Mouse (Mus musculus) heart, adult 2 months (tissue): ENCODE measurements around the gene Trim58. TPM values are rescaled to one million over a fixed set of nuclear protein-coding genes. Genes with fewer than 3 reads are reported as not detected.

ENCODE experiments used
- DNase-seq, 2 experiments: peaks; one replicate each; pipeline ENCODE4 v3.0.0; 2021
- H3K27ac ChIP-seq: fragments of 200-600 bp; 2 replicates; pipeline ENCODE4 v1.8.1; 2022
- H3K27me3 ChIP-seq: fragments of 200-500 bp; 2 replicates; pipeline ENCODE4 v1.6.1; 2012; ENCODE audit warnings: mild to moderate bottlenecking, low read length, inconsistent platforms, mixed read lengths; ENCODE audit not compliant: control insufficient read depth, insufficient read depth
- H3K36me3 ChIP-seq: fragments of 200-500 bp; 2 replicates; pipeline ENCODE4 v1.6.1; 2012; ENCODE audit warnings: low read length, inconsistent platforms; ENCODE audit not compliant: control insufficient read depth, insufficient read depth
- H3K4me1 ChIP-seq: fragments of 200-500 bp; 2 replicates; pipeline ENCODE4 v1.6.1; 2011; ENCODE audit warnings: low read length; ENCODE audit not compliant: control insufficient read depth, insufficient read depth
- H3K4me3 ChIP-seq: fragments of 200-600 bp; 2 replicates; pipeline ENCODE4 v1.8.1; 2022
- H3K79me2 ChIP-seq: fragments of 200-500 bp; replicated peaks from 2 replicates; pipeline ENCODE4 v1.6.1; 2012; ENCODE audit warnings: mild to moderate bottlenecking, inconsistent platforms, low read length, moderate library complexity, mixed read lengths; ENCODE audit not compliant: control insufficient read depth, insufficient read depth
- H3K9ac ChIP-seq: fragments of 200-500 bp; 2 replicates; pipeline ENCODE4 v1.6.1; 2012; ENCODE audit warnings: low read depth, mild to moderate bottlenecking, control low read depth, inconsistent platforms, low read length, mixed read lengths
- CTCF ChIP-seq: fragments of 200-600 bp; IDR thresholded peaks from 2 replicates; pipeline ENCODE4 v1.8.1; 2022; ENCODE audit warnings: antibody characterized with exemption, mild to moderate bottlenecking, moderate library complexity
- EP300 ChIP-seq: fragments of 200-500 bp; IDR thresholded peaks from 2 replicates; pipeline ENCODE4 v1.6.1; 2011; ENCODE audit warnings: low read depth, low read length, control low read depth; ENCODE audit not compliant: insufficient read depth
- POLR2A ChIP-seq: fragments of 200-500 bp; IDR thresholded peaks from 2 replicates; pipeline ENCODE4 v1.6.1; 2011; ENCODE audit warnings: mild to moderate bottlenecking, low read depth, low read length, control low read depth; ENCODE audit not compliant: insufficient read depth
- WGBS: fragments of 180-500 bp; shearing (Covaris S2); methylation state at CpG from one replicate; pipeline ENCODE4 v1.1.7; 2018; 5-methylcytosine and 5-hydroxymethylcytosine counted together
- intact Hi-C: fragments of 180-260 bp; cut with DNase I; formaldehyde crosslinking; loops from one replicate; pipeline ENCODE4 v1.15.1; 2025
- long read RNA-seq: library from polyadenylated mRNA; stranded (forward); transcript quantifications from one replicate; pipeline ENCODE4 v2.0.0, GENCODE M21; 2021
- polyA plus RNA-seq: library from polyadenylated mRNA; depleted of rRNA; stranded (reverse); fragments of >200 nt; gene quantifications from 2 replicates; pipeline ENCODE4 v1.2.3, GENCODE M21; 2012; rRNA removed
- total RNA-seq, 2 experiments: library from RNA; stranded (reverse); gene quantifications; 2 replicates each; pipeline ENCODE4 v1.2.3; 2021

The Trim58 gene
- total RNA-seq, result under 1 TPM in 1 of 2 experiments, not detected in 1; 0.20 TPM
- polyA plus RNA-seq, result 0.06 TPM in 1 of 2 replicates, not detected in the other
- long read RNA-seq, result 0 reads

GRCm38 (mm10) chr11:58640272-58640867 lies at the start of gene Trim58:
Trim58 (plus strand) TSS chr11:58640465.
- Histone ChIP-seq H3K27me3 (peaks cover 3% of the 10 kb centered on the region), H3K36me3 (no peaks in the 10 kb centered on the region), H3K9ac (0 out of 2 replicates have a peak within 1 kb of the TSS, but pooled peaks have one; percentile 11), H3K27ac (no peak within 1 kb of the TSS), H3K79me2 (no peaks in the 10 kb centered on the region), H3K4me3 (peak within 1 kb of the TSS; percentile 22; the same call in 1 of the 2 replicates), H3K4me1 (no peaks in the 10 kb centered on the region)
- WGBS, result 2% methylated on average over 34 of the region's 34 CpGs
- TF ChIP-seq EP300 (no peak), CTCF (no peak), POLR2A (no peak)
- intact Hi-C loops, result no loop called here
- peak in 1 of 2 experiments; percentile 28 for DNase-seq

DNA sequence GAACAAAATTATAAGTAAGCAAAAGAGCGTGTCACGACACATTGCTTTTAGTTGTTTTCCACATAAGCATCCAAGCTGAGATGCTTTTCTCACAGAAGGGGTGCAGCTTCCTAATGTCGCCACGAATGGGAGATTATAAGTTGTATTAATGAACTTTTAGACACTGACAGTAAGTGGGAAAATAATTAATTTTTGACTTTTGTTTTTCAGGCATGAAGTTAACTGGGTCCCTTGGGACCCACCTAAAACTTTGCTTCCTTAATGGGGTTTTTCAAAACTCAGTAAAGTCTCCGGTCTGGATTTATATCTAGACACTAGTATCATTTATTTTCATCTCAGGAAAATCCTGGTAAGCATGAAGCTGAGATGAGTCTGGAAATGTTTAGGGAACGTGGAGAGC lies 45.5 kb upstream of the Trim58 start, which contains the start of gene Olfr324:
TSS of gene Olfr324 (plus strand) at position 301 of the 400 bp plus-strand sequence.
- no peaks in the 10 kb centered on the region for H3K4me1 ChIP-seq
- no peaks in the 10 kb centered on the region for H3K79me2 ChIP-seq
- H3K36me3 ChIP-seq, result no peaks in the 10 kb centered on the region
- no peak within 1 kb of the TSS for H3K9ac ChIP-seq
- no peak within 1 kb of the TSS for H3K27ac ChIP-seq
- TF ChIP-seq CTCF (no peak), EP300 (no peak), POLR2A (no peak)
- no peak within 1 kb of the TSS for H3K4me3 ChIP-seq
- no peaks in the 10 kb centered on the region for H3K27me3 ChIP-seq
- intact Hi-C loops, result no loop called here
- DNase-seq, result no peak
- 68% methylated on average over 6 of the region's 6 CpGs for WGBS

GRCm38 (mm10) chr11:58597837-58598236 lies 42.4 kb upstream of the Trim58 start:
- WGBS, result 81% methylated on average over 13 of the region's 13 CpGs
- no peaks in the 10 kb centered on the region for H3K79me2 ChIP-seq
- H3K4me1 ChIP-seq, result no peaks in the 10 kb centered on the region
- H3K4me3 ChIP-seq, result no peak overlapping the region
- H3K27me3 ChIP-seq, result no peaks in the 10 kb centered on the region
- H3K27ac ChIP-seq, result no peak overlapping the region
- no peak overlapping the region for H3K9ac ChIP-seq
- no peaks in the 10 kb centered on the region for H3K36me3 ChIP-seq
- no peak for TF ChIP-seq CTCF
- TF ChIP-seq POLR2A, result no peak
- TF ChIP-seq EP300, result no peak
- intact Hi-C loops, result no loop called here
- no peak for DNase-seq

- Histone ChIP-seq H3K27me3 (no peaks in the 10 kb centered on the region), H3K79me2 (no peaks in the 10 kb centered on the region), H3K4me3 (no peak overlapping the region), H3K9ac (no peak overlapping the region), H3K4me1 (peaks cover 3% of the 10 kb centered on the region), H3K36me3 (no peaks in the 10 kb centered on the region), H3K27ac (no peak overlapping the region; the same call in 1 of the 2 replicates)
- intact Hi-C loops, result no loop called here
- TF ChIP-seq EP300 (no peak), CTCF (no peak), POLR2A (no peak)
- no peak for DNase-seq
Measured at GRCm38 (mm10) chr11:58602062-58602461, 38.2 kb upstream of the Trim58 start.

DNA sequence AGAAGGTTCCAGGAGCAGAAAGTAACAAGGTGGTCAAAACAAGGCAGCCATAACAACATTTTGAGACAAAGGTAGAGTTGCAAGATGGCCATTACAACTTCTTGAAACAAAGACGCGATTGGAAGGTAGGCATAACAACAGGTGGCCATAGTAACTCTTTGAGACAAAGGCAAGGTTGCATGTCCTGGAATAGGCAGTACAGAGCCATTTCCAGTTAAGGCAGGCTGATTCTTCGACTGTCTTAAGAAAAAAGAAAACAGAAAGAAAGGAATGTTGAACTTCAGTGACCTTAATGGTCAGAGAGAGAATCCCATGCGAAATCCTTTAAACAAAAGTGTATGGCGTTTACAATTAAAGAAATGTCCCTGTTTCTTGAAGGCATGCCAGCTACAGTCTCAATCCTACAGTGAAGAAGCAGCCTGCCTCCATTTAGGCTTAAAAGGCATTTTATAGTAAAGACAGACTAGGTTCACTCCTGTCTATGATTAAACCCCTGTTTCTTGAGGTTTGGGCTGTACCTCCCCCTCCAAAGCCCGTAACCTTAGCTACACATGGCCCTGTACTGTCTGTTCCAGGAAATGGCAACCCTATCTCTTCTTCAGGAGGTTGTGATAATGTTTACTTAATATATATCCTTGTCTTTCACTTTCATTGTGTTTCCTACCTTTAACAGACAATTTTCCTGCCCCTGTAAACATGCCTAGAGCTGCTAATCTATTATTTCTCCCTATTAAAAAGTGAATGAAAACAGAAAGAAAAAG lies 37.3 kb upstream of the Trim58 start:
- Histone ChIP-seq H3K27me3 (no peaks in the 10 kb centered on the region), H3K4me1 (peaks cover 3% of the 10 kb centered on the region), H3K79me2 (no peaks in the 10 kb centered on the region), H3K36me3 (no peaks in the 10 kb centered on the region), H3K9ac (no peak overlapping the region), H3K27ac (no peak overlapping the region), H3K4me3 (no peak overlapping the region)
- 66% methylated on average over 6 of the region's 6 CpGs for WGBS
- no peak for TF ChIP-seq EP300
- TF ChIP-seq POLR2A, result no peak
- no peak for TF ChIP-seq CTCF
- intact Hi-C loops, result no loop called here
- no peak for DNase-seq

- Histone ChIP-seq H3K79me2 (no peaks in the 10 kb centered on the region), H3K36me3 (no peaks in the 10 kb centered on the region), H3K9ac (no peak overlapping the region), H3K4me1 (peaks cover 3% of the 10 kb centered on the region), H3K4me3 (no peak overlapping the region), H3K27ac (peak overlapping the region; percentile 1), H3K27me3 (no peaks in the 10 kb centered on the region)
- 28% methylated on average over 2 of the region's 2 CpGs for WGBS
- intact Hi-C loops, result no loop called here
- no peak for TF ChIP-seq POLR2A
- TF ChIP-seq EP300, result no peak
- no peak for TF ChIP-seq CTCF
- no peak for DNase-seq
Measured at GRCm38 (mm10) chr11:58604688-58605087, 35.6 kb upstream of the Trim58 start.
